Mouse (Mus musculus) MEL (cell line): ENCODE data around the gene Adal. TPM values are rescaled to one million over a fixed set of nuclear protein-coding genes. Genes with fewer than 3 reads are reported as not detected.

ENCODE experiments used
- DNase-seq: peaks from one replicate; pipeline ENCODE4 v3.0.0; 2011; ENCODE audit warnings: low read depth, low spot score
- H3K27ac ChIP-seq: 2 replicates; pipeline ENCODE4 v1.5.1; 2012; ENCODE audit warnings: low read depth, mild to moderate bottlenecking, control low read depth, low read length, moderate library complexity; ENCODE audit not compliant: control insufficient read depth
- H3K27me3 ChIP-seq, 2 experiments: fragments of 150-350 bp in 1 of 2; sonication (generic) in 1 of 2; 2 replicates each; pipeline ENCODE4 v1.6.1; 2012; ENCODE audit warnings: low read length in 2 of 2, mild to moderate bottlenecking in 2 of 2, improper control_type of control experiment in 1 of 2, moderate library complexity in 1 of 2; ENCODE audit not compliant: insufficient read depth in 2 of 2, control insufficient read depth in 1 of 2
- H3K36me3 ChIP-seq, 2 experiments: 2 replicates each; pipeline ENCODE4 v1.6.1; 2012 to 2014; ENCODE audit warnings: low read length in 2 of 2, improper control_type of control experiment in 1 of 2, inconsistent platforms in 1 of 2, mild to moderate bottlenecking in 1 of 2; ENCODE audit not compliant: insufficient read depth in 2 of 2, control insufficient read depth in 1 of 2
- H3K4me1 ChIP-seq, 2 experiments: fragments of 150-350 bp in 1 of 2; sonication (generic) in 1 of 2; 2 replicates each; pipeline ENCODE4 v1.6.1; 2012; ENCODE audit warnings: low read length in 2 of 2, improper control_type of control experiment in 1 of 2, mild to moderate bottlenecking in 1 of 2; ENCODE audit not compliant: insufficient read depth in 2 of 2, control insufficient read depth in 1 of 2
- H3K4me3 ChIP-seq, 2 experiments: fragments of 150-350 bp in 1 of 2; sonication (generic) in 1 of 2; 2 replicates each; pipeline ENCODE4 v1.5.1; 2012; ENCODE audit warnings: low read depth in 2 of 2, low read length in 2 of 2, mild to moderate bottlenecking in 2 of 2, moderate library complexity in 2 of 2, control low read depth in 1 of 2, improper control_type of control experiment in 1 of 2; ENCODE audit not compliant: control insufficient read depth in 1 of 2, insufficient read depth in 1 of 2
- H3K79me2 ChIP-seq: 2 replicates; pipeline ENCODE4 v1.6.1; 2012; ENCODE audit warnings: mild to moderate bottlenecking, low read length, moderate library complexity; ENCODE audit not compliant: control insufficient read depth, poor library complexity, insufficient read depth
- H3K9ac ChIP-seq: 2 replicates; pipeline ENCODE4 v1.6.1; 2012; ENCODE audit warnings: low read depth, mild to moderate bottlenecking, control low read depth, low read length, moderate library complexity; ENCODE audit not compliant: control insufficient read depth, poor library complexity, severe bottlenecking
- H3K9me3 ChIP-seq: fragments of 150-350 bp; sonication (generic); replicated peaks from 2 replicates; pipeline ENCODE4 v1.6.1; 2012; ENCODE audit warnings: mild to moderate bottlenecking, low read length, improper control_type of control experiment, moderate library complexity; ENCODE audit not compliant: insufficient read depth
- BHLHE40 ChIP-seq: IDR thresholded peaks from 2 replicates; pipeline ENCODE4 v1.6.1; 2012; ENCODE audit warnings: low read depth, mild to moderate bottlenecking, inconsistent platforms, low read length, improper control_type of control experiment, borderline replicate concordance
- CHD1 ChIP-seq: IDR thresholded peaks from 2 replicates; pipeline ENCODE4 v1.6.1; 2012; ENCODE audit warnings: low read depth, mild to moderate bottlenecking, inconsistent platforms, low read length, improper control_type of control experiment
- MAX ChIP-seq: IDR thresholded peaks from 2 replicates; pipeline ENCODE4 v1.6.1; 2011; ENCODE audit warnings: low read length, improper control_type of control experiment
- MAZ ChIP-seq: IDR thresholded peaks from 2 replicates; pipeline ENCODE4 v1.6.1; 2012; ENCODE audit warnings: low read depth, mild to moderate bottlenecking, inconsistent platforms, low read length, improper control_type of control experiment
- MXI1 ChIP-seq: IDR thresholded peaks from 2 replicates; pipeline ENCODE4 v1.6.1; 2011; ENCODE audit warnings: mild to moderate bottlenecking, low read depth, low read length, improper control_type of control experiment
- MYC ChIP-seq: IDR thresholded peaks from 2 replicates; pipeline ENCODE4 v1.6.1; 2011; ENCODE audit warnings: low read depth, mild to moderate bottlenecking, low read length, improper control_type of control experiment, moderate library complexity
- POLR2A ChIP-seq, 2 experiments: IDR thresholded peaks; 2 replicates each; pipeline ENCODE4 v1.6.1; 2011 to 2012; ENCODE audit warnings: low read length in 2 of 2, mild to moderate bottlenecking in 2 of 2, control low read depth in 1 of 2, improper control_type of control experiment in 1 of 2, low read depth in 1 of 2, moderate library complexity in 1 of 2; ENCODE audit not compliant: control insufficient read depth in 1 of 2, insufficient read depth in 1 of 2, poor library complexity in 1 of 2
- POLR2AphosphoS2 ChIP-seq: IDR thresholded peaks from 2 replicates; pipeline ENCODE4 v1.6.1; 2011; ENCODE audit warnings: low read length, improper control_type of control experiment
- POLR2AphosphoS5 ChIP-seq: IDR thresholded peaks from 2 replicates; pipeline ENCODE4 v1.6.1; 2012; ENCODE audit warnings: low read depth, borderline replicate concordance, mild to moderate bottlenecking, inconsistent platforms, low read length, moderate library complexity, mixed read lengths
- RCOR1 ChIP-seq: IDR thresholded peaks from 2 replicates; pipeline ENCODE4 v1.6.1; 2012; ENCODE audit warnings: low read depth, mild to moderate bottlenecking, inconsistent platforms, low read length, improper control_type of control experiment
- SMC3 ChIP-seq: IDR thresholded peaks from 2 replicates; pipeline ENCODE4 v1.6.1; 2011; ENCODE audit warnings: low read depth, low read length, improper control_type of control experiment
- USF1 ChIP-seq: IDR thresholded peaks from 2 replicates; pipeline ENCODE4 v1.6.1; 2014; ENCODE audit warnings: low read depth, mild to moderate bottlenecking, inconsistent platforms, low read length, improper control_type of control experiment, moderate library complexity
- USF2 ChIP-seq, 2 experiments: IDR thresholded peaks; 2 replicates each; pipeline ENCODE4 v1.6.1; 2011 to 2012; ENCODE audit warnings: improper control_type of control experiment in 2 of 2, low read length in 2 of 2, borderline replicate concordance in 1 of 2, inconsistent platforms in 1 of 2, low read depth in 1 of 2, mild to moderate bottlenecking in 1 of 2; ENCODE audit not compliant: insufficient read depth in 1 of 2
- ZC3H11A ChIP-seq: IDR thresholded peaks from 2 replicates; pipeline ENCODE4 v1.6.1; 2012; ENCODE audit warnings: low read depth, mild to moderate bottlenecking, inconsistent platforms, low read length, improper control_type of control experiment
- ZKSCAN1 ChIP-seq: IDR thresholded peaks from 2 replicates; pipeline ENCODE4 v1.6.1; 2012; ENCODE audit warnings: low read depth, mild to moderate bottlenecking, inconsistent platforms, low read length, improper control_type of control experiment, moderate library complexity
- polyA plus RNA-seq, 2 experiments: library from polyadenylated mRNA; stranded (reverse) in 1 of 2; unstranded in 1 of 2; fragments of >175 nt in 1 of 2; fragments of >200 nt in 1 of 2; gene quantifications; 2 replicates each; pipeline versions ENCODE4 v1.2.1 to v1.2.4; 2012; ENCODE audit warnings: low replicate concordance in 2 of 2, low read depth in 1 of 2; ENCODE audit not compliant: insufficient read length in 2 of 2, insufficient read depth in 1 of 2, missing spikeins in 1 of 2
- total RNA-seq: library from RNA; depleted of rRNA; stranded (reverse); fragments of 300-350 nt; gene quantifications from 2 replicates; pipeline ENCODE4 v1.2.3, GENCODE M21; 2012

The Adal gene
- total and polyA plus RNA-seq, 3 experiments = 10.8 to 101 (median 12.1) TPM

DNA sequence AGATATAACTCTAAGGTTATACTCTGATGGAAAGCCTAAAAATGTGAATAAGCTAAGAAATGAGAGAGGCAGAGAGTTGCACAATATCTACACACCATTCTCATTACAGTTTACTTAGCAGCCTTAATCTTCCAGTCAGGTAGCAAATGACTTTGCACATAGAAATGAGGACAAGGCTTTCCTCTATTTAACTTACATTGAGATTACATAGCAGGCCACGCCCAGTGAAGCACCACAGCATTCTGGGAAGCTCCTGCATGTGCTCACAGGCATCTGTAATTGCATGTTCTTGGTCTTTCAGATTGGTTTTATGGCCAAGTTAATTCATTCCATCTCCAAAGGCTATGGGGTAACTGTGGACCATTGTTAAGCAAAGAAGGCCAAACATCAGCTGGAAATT is 7.4 kb upstream of the Adal start:
- H3K27me3 ChIP-seq = no peaks in the 10 kb centered on the region
- H3K36me3 ChIP-seq = peaks cover 0 to 9% of the 10 kb centered on the region in 2 experiments; a peak in 2 of 4 replicates
- H3K27ac ChIP-seq = no peak overlapping the region
- TF ChIP-seq SMC3 = no peak
- TF ChIP-seq RCOR1 = no peak
- TF ChIP-seq MYC = peak; percentile 63; the same call in 1 of the 2 replicates
- no peak for TF ChIP-seq MAZ
- TF ChIP-seq POLR2AphosphoS5 = no peak
- TF ChIP-seq MAX = 0 out of 2 replicates have a peak, but pooled peaks have one; percentile 27
- no peak for TF ChIP-seq ZKSCAN1
- H3K4me1 ChIP-seq = peaks cover 3 to 6% of the 10 kb centered on the region in 2 experiments; a peak in 2 of 4 replicates
- DNase-seq = peak; percentile 45
- no peaks in the 10 kb centered on the region for H3K9me3 ChIP-seq
- no peak overlapping the region for H3K9ac ChIP-seq
- H3K4me3 ChIP-seq = no peak overlapping the region
- H3K79me2 ChIP-seq = peaks cover 4% of the 10 kb centered on the region

DNA sequence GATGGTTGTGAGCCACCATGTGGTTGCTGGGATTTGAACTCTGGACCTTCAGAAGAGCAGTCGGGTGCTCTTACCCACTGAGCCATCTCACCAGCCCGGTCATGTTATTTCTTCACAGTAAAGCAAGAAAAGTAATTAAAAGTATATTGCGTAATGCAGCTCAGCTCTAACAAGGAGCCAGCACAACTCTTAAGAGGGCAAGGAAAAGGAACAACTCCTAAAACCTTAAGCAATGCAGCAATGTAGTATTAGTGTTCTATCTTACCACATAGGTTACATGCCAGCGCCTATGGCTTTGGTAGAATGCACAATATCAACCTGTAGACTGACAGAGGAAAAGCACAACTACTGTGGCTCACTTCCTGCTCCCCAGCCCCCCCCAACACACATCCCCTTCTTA is 2.9 kb upstream of the Adal start:
- DNase-seq = peak; percentile 42
- H3K4me3 ChIP-seq = no peak overlapping the region
- peaks cover 0 to 20% of the 10 kb centered on the region in 2 experiments; a peak in 2 of 4 replicates for H3K36me3 ChIP-seq
- H3K27ac ChIP-seq = no peak overlapping the region
- no peak overlapping the region for H3K9ac ChIP-seq
- H3K4me1 ChIP-seq = peaks cover 6 to 13% of the 10 kb centered on the region in 2 experiments
- H3K79me2 ChIP-seq = peaks cover 31% of the 10 kb centered on the region
- H3K27me3 ChIP-seq = no peaks in the 10 kb centered on the region
- TF ChIP-seq SMC3 (no peak), POLR2A (IDR thresholded peaks at IDR 0.05; ENCODE audit: control insufficient read depth in 1 of 2, insufficient read depth in 1 of 2, low read depth in 1 of 2, low read length in 2 of 2, poor library complexity in 1 of 2) (0 out of 4 replicates have a peak, but pooled peaks of 1 of the 2 experiments have one; percentile 20), POLR2AphosphoS2 (0 out of 2 replicates have a peak, but pooled peaks have one; percentile 25), USF1 (no peak), ZKSCAN1 (no peak), CHD1 (no peak), USF2 (IDR thresholded peaks at IDR 0.05; ENCODE audit: borderline replicate concordance in 1 of 2, insufficient read depth in 1 of 2, low read depth in 1 of 2, low read length in 2 of 2) (no peak)
- no peaks in the 10 kb centered on the region for H3K9me3 ChIP-seq

DNA sequence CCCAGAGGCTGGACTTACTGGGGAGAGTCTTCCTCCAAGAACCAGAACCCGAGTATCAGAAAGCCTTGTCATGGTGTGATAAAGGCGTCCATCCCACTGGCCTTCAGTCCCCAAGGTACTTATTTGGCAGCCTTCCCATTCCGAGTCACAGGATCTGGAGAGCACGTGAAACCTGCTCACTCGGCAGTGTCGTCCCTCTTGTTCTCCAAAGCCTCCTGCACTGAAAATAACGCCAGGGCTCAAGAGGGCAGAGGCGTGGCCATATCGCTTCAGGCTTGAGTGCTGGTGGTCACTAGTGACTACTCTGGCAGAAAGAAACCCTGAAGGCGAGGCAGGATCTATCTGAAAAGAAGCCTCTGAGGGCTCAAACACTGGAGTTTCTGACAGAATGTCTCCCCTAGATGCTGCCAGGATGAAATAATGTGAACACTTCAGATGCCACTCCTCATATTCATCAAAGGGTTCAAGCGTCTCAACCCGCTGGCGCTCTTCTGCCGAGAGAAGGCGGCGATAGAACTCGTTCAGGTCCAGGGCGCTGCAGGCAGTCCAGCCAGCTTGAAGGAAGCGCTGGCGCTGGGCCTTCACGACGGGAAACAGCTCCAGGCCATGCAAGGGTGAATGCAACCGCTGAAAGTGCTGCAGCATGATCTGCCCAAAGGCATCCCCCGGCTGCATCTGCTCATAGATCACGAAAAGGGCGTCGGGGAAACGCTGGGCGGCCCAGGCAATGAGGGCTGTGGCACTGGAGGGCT is 786 bp upstream of the Adal start:
- Histone ChIP-seq H3K79me2 (peaks cover 31% of the 10 kb centered on the region), H3K9me3 (no peaks in the 10 kb centered on the region), H3K27me3 (no peaks in the 10 kb centered on the region), H3K27ac (peak overlapping the region; percentile 85), H3K4me3 (peak overlapping the region; percentile 84 to 92), H3K9ac (peak overlapping the region; percentile 81), H3K4me1 (peaks cover 5 to 14% of the 10 kb centered on the region in 2 experiments; a peak in 3 of 4 replicates), H3K36me3 (peaks cover 0 to 26% of the 10 kb centered on the region in 2 experiments; a peak in 2 of 4 replicates)
- DNase-seq = peak; percentile 76
- TF ChIP-seq POLR2AphosphoS2 = peak; percentile 66; the same call in 1 of the 2 replicates
- TF ChIP-seq USF1 = peak; percentile 69; the same call in 1 of the 2 replicates
- TF ChIP-seq MXI1 = peak; percentile 81
- TF ChIP-seq ZC3H11A = no peak
- peak; percentile 70; the same call in 1 of the 2 replicates for TF ChIP-seq BHLHE40
